Comparison of ENCODE assay signal across 11 mouse cellular contexts in the genomic region with DNA sequence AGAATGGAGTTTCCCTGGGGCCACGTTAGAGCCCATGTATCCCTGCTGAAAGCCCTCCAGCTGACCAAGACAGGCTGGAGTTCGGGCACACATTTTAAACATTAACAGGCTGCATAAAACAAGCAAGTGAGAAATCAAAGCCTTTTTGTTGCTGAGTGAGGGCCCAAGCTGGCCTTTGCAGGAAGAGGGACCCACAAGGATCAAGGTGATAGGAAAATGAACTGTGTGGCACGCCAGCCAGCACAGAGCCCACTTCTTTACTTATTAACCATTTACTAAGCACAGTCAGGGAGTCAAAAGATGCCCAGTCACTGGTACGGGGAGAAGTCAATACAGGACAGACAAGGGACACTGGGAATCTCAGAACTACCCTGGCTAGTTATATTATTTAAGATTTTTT.
A peak's percentile ranks its signal among the peaks of the same experiment; 100 is the strongest.
DNase-seq lines count a peak whose midpoint lies in the region; ATAC-seq and TF ChIP-seq lines count a peak whose summit lies in the region.
"Had no signal": no experiment of that assay in that cellular context is flagged by ENCODE, and none has a peak within 500 bp of the region (broad histone marks: within the 10 kb centered on the region; RNA-seq: fewer than 3 reads in every experiment).

No protein-coding gene starts in this region.

- DNase-seq in intestine, embryonic 14.5 days (ENCODE audit: low spot score) = no peak
- peak; percentile 34 for DNase-seq in kidney, postnatal 10 days
- DNase-seq in midbrain, embryonic 14.5 days = no peak
- no peak for DNase-seq in urinary bladder, postnatal 10 days (ENCODE audit: low spot score)
- no peak for DNase-seq in cerebellum, adult 9-11 months
- DNase-seq in lung, postnatal 14 days = no peak
- DNase-seq: right cerebral cortex, postnatal 25 days; thymus, adult 2 months had no signal

- no peak for ATAC-seq in intestine, embryonic 14.5 days (replicated peaks; ENCODE audit: low FRiP score, low TSS enrichment, low read depth)
- ATAC-seq in intestine, postnatal 0 days = no peak
- no peak for ATAC-seq in hindbrain, embryonic 13.5 days (ENCODE audit: low FRiP score)
- ATAC-seq in midbrain, embryonic 14.5 days (ENCODE audit: low FRiP score, low TSS enrichment) = no peak

- H3K27ac ChIP-seq in intestine, embryonic 14.5 days (ENCODE audit: low read depth) = peak overlapping the region; percentile 45; the same call in 1 of the 2 replicates
- no peak overlapping the region for H3K27ac ChIP-seq in intestine, postnatal 0 days (ENCODE audit: low read depth, low read length)
- H3K27ac ChIP-seq in hindbrain, embryonic 13.5 days = peak overlapping the region; percentile 60
- peak overlapping the region; percentile 63 for H3K27ac ChIP-seq in midbrain, embryonic 14.5 days (replicated peaks; ENCODE audit: low read depth, low read length)

- no peak for TF ChIP-seq CTCF in intestine, postnatal 0 days (IDR thresholded peaks at IDR 0.05; ENCODE audit: low read depth)

- H3K4me1 ChIP-seq in intestine, embryonic 14.5 days (replicated peaks; ENCODE audit: control insufficient read depth, insufficient read depth, low read length) = peaks cover 16% of the 10 kb centered on the region; the same call in 1 of the 2 replicates
- H3K4me1 ChIP-seq in intestine, postnatal 0 days (replicated peaks; ENCODE audit: control insufficient read depth, insufficient read depth, low read length) = peaks cover 4% of the 10 kb centered on the region; the same call in 1 of the 2 replicates
- peaks cover 74% of the 10 kb centered on the region for H3K4me1 ChIP-seq in hindbrain, embryonic 13.5 days (replicated peaks)
- peaks cover 37% of the 10 kb centered on the region for H3K4me1 ChIP-seq in midbrain, embryonic 14.5 days (ENCODE audit: control insufficient read depth, insufficient read depth, low read length)

- 41% methylated on average over 4 of the region's 4 CpGs for WGBS in intestine, embryonic 14.5 days
- 36% methylated on average over 4 of the region's 4 CpGs for WGBS in intestine, postnatal 0 days
- 11% methylated on average over 4 of the region's 4 CpGs for WGBS in hindbrain, embryonic 13.5 days
- 9% methylated on average over 4 of the region's 4 CpGs for WGBS in midbrain, embryonic 14.5 days

- H3K9me3 ChIP-seq in intestine, embryonic 14.5 days (ENCODE audit: control insufficient read depth, low read length) = no peaks in the 10 kb centered on the region
- H3K9me3 ChIP-seq in intestine, postnatal 0 days (ENCODE audit: control insufficient read depth) = no peaks in the 10 kb centered on the region
- H3K9me3 ChIP-seq in hindbrain, embryonic 13.5 days = no peaks in the 10 kb centered on the region
- H3K9me3 ChIP-seq in midbrain, embryonic 14.5 days (ENCODE audit: control insufficient read depth, low read length) = no peaks in the 10 kb centered on the region

- no peak overlapping the region; the same call in 1 of the 2 replicates for H3K4me2 ChIP-seq in intestine, embryonic 14.5 days (ENCODE audit: low read length)
- no peak overlapping the region for H3K4me2 ChIP-seq in intestine, postnatal 0 days (replicated peaks; ENCODE audit: low read depth)
- no peak overlapping the region for H3K4me2 ChIP-seq in hindbrain, embryonic 13.5 days
- 0 out of 2 replicates have a peak overlapping the region, but pooled peaks have one; percentile 1 for H3K4me2 ChIP-seq in midbrain, embryonic 14.5 days (ENCODE audit: low read length)

- no peak overlapping the region for H3K9ac ChIP-seq in intestine, embryonic 14.5 days (ENCODE audit: low read length)
- H3K9ac ChIP-seq in intestine, postnatal 0 days (ENCODE audit: low read depth, low read length) = no peak overlapping the region
- H3K9ac ChIP-seq in hindbrain, embryonic 13.5 days = no peak overlapping the region
- H3K9ac ChIP-seq in midbrain, embryonic 14.5 days (replicated peaks; ENCODE audit: low read length) = peak overlapping the region; percentile 4; the same call in 1 of the 2 replicates

- no peaks in the 10 kb centered on the region for H3K36me3 ChIP-seq in intestine, embryonic 14.5 days (ENCODE audit: control insufficient read depth, insufficient read depth, low read length)
- no peaks in the 10 kb centered on the region for H3K36me3 ChIP-seq in intestine, postnatal 0 days (ENCODE audit: control insufficient read depth, insufficient read depth)
- no peaks in the 10 kb centered on the region for H3K36me3 ChIP-seq in hindbrain, embryonic 13.5 days
- no peaks in the 10 kb centered on the region for H3K36me3 ChIP-seq in midbrain, embryonic 14.5 days (ENCODE audit: control insufficient read depth, insufficient read depth, low read length)

- no peaks in the 10 kb centered on the region for H3K27me3 ChIP-seq in intestine, embryonic 14.5 days (replicated peaks; ENCODE audit: control insufficient read depth, insufficient read depth, low read length)
- no peaks in the 10 kb centered on the region for H3K27me3 ChIP-seq in intestine, postnatal 0 days (replicated peaks; ENCODE audit: control insufficient read depth, insufficient read depth, low read length)
- H3K27me3 ChIP-seq in hindbrain, embryonic 13.5 days = no peaks in the 10 kb centered on the region
- H3K27me3 ChIP-seq in midbrain, embryonic 14.5 days (ENCODE audit: control insufficient read depth, insufficient read depth, low read length) = no peaks in the 10 kb centered on the region
- H3K27me3 ChIP-seq: CH12.LX had no signal

- no peak overlapping the region for H3K4me3 ChIP-seq in intestine, embryonic 14.5 days (ENCODE audit: low read depth, low read length)
- H3K4me3 ChIP-seq in intestine, postnatal 0 days (ENCODE audit: low read depth, low read length) = no peak overlapping the region
- H3K4me3 ChIP-seq in hindbrain, embryonic 13.5 days = no peak overlapping the region
- no peak overlapping the region for H3K4me3 ChIP-seq in midbrain, embryonic 14.5 days (replicated peaks; ENCODE audit: low read depth, low read length)
